9 mouse cellular contexts compared by ENCODE assay signal in genomic region chr10:78470582-78471313, GRCm38 (mm10). TPM values are rescaled to one million over a fixed set of nuclear protein-coding genes. Genes with fewer than 3 reads are reported as not detected.
DNase-seq lines count a peak whose midpoint lies in the region; ATAC-seq and TF ChIP-seq lines count a peak whose summit lies in the region.
"Had no signal": no experiment of that assay in that cellular context is flagged by ENCODE, and none has a peak within 500 bp of the region (broad histone marks: within the 10 kb centered on the region; RNA-seq: fewer than 3 reads in every experiment).

No protein-coding gene starts in this region.

- no peak for ATAC-seq in embryonic facial prominence, embryonic 13.5 days (ENCODE audit: insufficient number of reproducible peaks, insufficient read depth, low FRiP score, low TSS enrichment, low read depth)
- ATAC-seq in hindbrain, postnatal 0 days: peak; percentile 89

- intact Hi-C loops in gastrocnemius, adult 2 months (cut with DNase I): no loop called here

- no peak for TF ChIP-seq POLR2A in olfactory bulb, adult 2 months (IDR thresholded peaks at IDR 0.05; ENCODE audit: insufficient read depth, low read depth, low read length)

- no peaks in the 10 kb centered on the region for H3K9me3 ChIP-seq in embryonic facial prominence, embryonic 13.5 days
- no peaks in the 10 kb centered on the region for H3K9me3 ChIP-seq in hindbrain, postnatal 0 days (ENCODE audit: low read length)

- no peak overlapping the region for H3K9ac ChIP-seq in embryonic facial prominence, embryonic 13.5 days
- no peak overlapping the region for H3K9ac ChIP-seq in hindbrain, postnatal 0 days (replicated peaks; ENCODE audit: low read length)

- peak overlapping the region; percentile 11; the same call in 1 of the 2 replicates for H3K4me3 ChIP-seq in gastrocnemius, adult 2 months
- H3K4me3 ChIP-seq in embryonic facial prominence, embryonic 13.5 days: no peak overlapping the region
- H3K4me3 ChIP-seq in hindbrain, postnatal 0 days (ENCODE audit: low read length): no peak overlapping the region
- H3K4me3 ChIP-seq in olfactory bulb, adult 2 months (ENCODE audit: insufficient read depth, low read depth, low read length): no peak overlapping the region

- TF ChIP-seq CTCF in gastrocnemius, adult 2 months (IDR thresholded peaks at IDR 0.05): no peak
- no peak for TF ChIP-seq CTCF in hindbrain, postnatal 0 days (IDR thresholded peaks at IDR 0.05; ENCODE audit: low read depth)
- no peak for TF ChIP-seq CTCF in olfactory bulb, adult 2 months (IDR thresholded peaks at IDR 0.05; ENCODE audit: insufficient read depth, low read depth, low read length)

- H3K36me3 ChIP-seq in embryonic facial prominence, embryonic 13.5 days: no peaks in the 10 kb centered on the region
- no peaks in the 10 kb centered on the region for H3K36me3 ChIP-seq in hindbrain, postnatal 0 days (ENCODE audit: insufficient read depth, low read length)

- no peaks in the 10 kb centered on the region for H3K27me3 ChIP-seq in embryonic facial prominence, embryonic 13.5 days
- H3K27me3 ChIP-seq in hindbrain, postnatal 0 days (ENCODE audit: insufficient read depth, low read length): no peaks in the 10 kb centered on the region

- WGBS in embryonic facial prominence, embryonic 13.5 days: 21% methylated on average over 15 of the region's 15 CpGs
- 17% methylated on average over 15 of the region's 15 CpGs for WGBS in hindbrain, postnatal 0 days
- WGBS in olfactory bulb, adult 2 months: 8% methylated on average over 15 of the region's 15 CpGs

- H3K4me2 ChIP-seq in embryonic facial prominence, embryonic 13.5 days: peak overlapping the region; percentile 33
- peak overlapping the region; percentile 40; the same call in 1 of the 2 replicates for H3K4me2 ChIP-seq in hindbrain, postnatal 0 days (ENCODE audit: low read depth, low read length)

- no peak overlapping the region for H3K27ac ChIP-seq in gastrocnemius, adult 2 months
- H3K27ac ChIP-seq in embryonic facial prominence, embryonic 13.5 days: no peak overlapping the region
- H3K27ac ChIP-seq in hindbrain, postnatal 0 days: peak overlapping the region; percentile 62; the same call in 1 of the 2 replicates
- peak overlapping the region; percentile 92 for H3K27ac ChIP-seq in olfactory bulb, adult 2 months (ENCODE audit: insufficient read depth, low read depth, low read length)

- peaks cover 12% of the 10 kb centered on the region for H3K4me1 ChIP-seq in embryonic facial prominence, embryonic 13.5 days
- no peaks in the 10 kb centered on the region for H3K4me1 ChIP-seq in hindbrain, postnatal 0 days (ENCODE audit: insufficient read depth, low read length)
- peaks cover 31% of the 10 kb centered on the region for H3K4me1 ChIP-seq in olfactory bulb, adult 2 months (ENCODE audit: control insufficient read depth, insufficient read depth, low read length)

- no peak for DNase-seq in gastrocnemius, adult 2 months
- no peak for DNase-seq in gastrocnemius, postnatal 10 days
- peak; percentile 71 for DNase-seq in 3134 (ENCODE audit: extremely low read depth, insufficient read length, low spot score)
- peak; percentile 75 for DNase-seq in hindbrain, postnatal 0 days (ENCODE audit: low spot score)
- no peak for DNase-seq in cerebellum, adult 11-12 months
- no peak for DNase-seq in thymus, postnatal 36 days

RNA-seq across cellular contexts. Expression of gene Pdxk, which starts 6.0 kb away (rescaled TPM):
- total RNA-seq in gastrocnemius, adult 2 months (2021): 10 to 100 TPM in 1 of 2 experiments, 1 to 10 TPM in 1; 5.1 to 10.4 TPM
- total RNA-seq in gastrocnemius, postnatal 10 days (2021): 1 to 10 TPM; 7.1 to 8.6 TPM
- 12.6 and 13.1 TPM in 2 replicates for polyA plus RNA-seq in embryonic facial prominence, embryonic 13.5 days (2015; fragmentation: Nextera tagmentation; extraction: Ambion mirVana)
- 63.1 and 70.7 TPM in 2 replicates for total RNA-seq in hindbrain, postnatal 0 days (2014; rRNA removed)
- 42.8 and 45.8 TPM in 2 replicates for polyA plus RNA-seq in hindbrain, postnatal 0 days (2015; fragmentation: Nextera tagmentation; extraction: Ambion mirVana)
- not detected in 2 replicates for polyA plus RNA-seq in olfactory bulb, adult 2 months (2012; ENCODE audit: insufficient read depth, insufficient read length, low replicate concordance, missing spikeins)

RNA-seq across cellular contexts. Expression of gene Cstb, which starts 45.3 kb away (rescaled TPM):
- total RNA-seq in gastrocnemius, adult 2 months (2021): 10 to 100 TPM; 11.9 to 15.3 TPM
- 10 to 100 TPM; 28.5 to 40.5 TPM for total RNA-seq in gastrocnemius, postnatal 10 days (2021)
- 222 and 253 TPM in 2 replicates for polyA plus RNA-seq in embryonic facial prominence, embryonic 13.5 days (2015; fragmentation: Nextera tagmentation; extraction: Ambion mirVana)
- total RNA-seq in hindbrain, postnatal 0 days (2014; rRNA removed): 80.6 and 84.4 TPM in 2 replicates
- polyA plus RNA-seq in hindbrain, postnatal 0 days (2015; fragmentation: Nextera tagmentation; extraction: Ambion mirVana): 147 and 148 TPM in 2 replicates
- polyA plus RNA-seq in olfactory bulb, adult 2 months (2012; ENCODE audit: insufficient read depth, insufficient read length, low replicate concordance, missing spikeins): 1,067 TPM in 1 of 2 replicates, not detected in the other

RNA-seq across cellular contexts. Expression of gene Olfr1358, which starts 46.5 kb away (rescaled TPM):
- total RNA-seq in gastrocnemius, adult 2 months (2021): not detected
- not detected for total RNA-seq in gastrocnemius, postnatal 10 days (2021)
- not detected in 2 replicates for polyA plus RNA-seq in embryonic facial prominence, embryonic 13.5 days (2015; fragmentation: Nextera tagmentation; extraction: Ambion mirVana)
- not detected in 2 replicates for total RNA-seq in hindbrain, postnatal 0 days (2014; rRNA removed)
- polyA plus RNA-seq in hindbrain, postnatal 0 days (2015; fragmentation: Nextera tagmentation; extraction: Ambion mirVana): not detected in 2 replicates
- not detected in 2 replicates for polyA plus RNA-seq in olfactory bulb, adult 2 months (2012; ENCODE audit: insufficient read depth, insufficient read length, low replicate concordance, missing spikeins)
- total RNA-seq: hematopoietic stem cell, adult 5-6 weeks had no signal

RNA-seq across cellular contexts. Expression of gene Rrp1, which starts 57.9 kb away (rescaled TPM):
- 10 to 100 TPM; 63.5 to 66.4 TPM for total RNA-seq in gastrocnemius, adult 2 months (2021)
- total RNA-seq in gastrocnemius, postnatal 10 days (2021): 10 to 100 TPM; 82.0 to 91.3 TPM
- 322 and 364 TPM in 2 replicates for polyA plus RNA-seq in embryonic facial prominence, embryonic 13.5 days (2015; fragmentation: Nextera tagmentation; extraction: Ambion mirVana)
- total RNA-seq in hindbrain, postnatal 0 days (2014; rRNA removed): 176 and 179 TPM in 2 replicates
- polyA plus RNA-seq in hindbrain, postnatal 0 days (2015; fragmentation: Nextera tagmentation; extraction: Ambion mirVana): 429 and 435 TPM in 2 replicates
- 444 TPM in 1 of 2 replicates, not detected in the other for polyA plus RNA-seq in olfactory bulb, adult 2 months (2012; ENCODE audit: insufficient read depth, insufficient read length, low replicate concordance, missing spikeins)

Comparison
In these comparisons a context has a peak if more than half of its experiments do, and no peak if none do; other contexts are left out.
1. DNase-seq: peak in 3134 (single experiment) and hindbrain, postnatal 0 days (single experiment); none in gastrocnemius, adult 2 months (single experiment), gastrocnemius, postnatal 10 days (single experiment), cerebellum, adult 11-12 months (single experiment) and thymus, postnatal 36 days (0 of 2).
2. H3K27ac ChIP-seq: peak in hindbrain, postnatal 0 days (single experiment) and olfactory bulb, adult 2 months (single experiment); none in gastrocnemius, adult 2 months (single experiment) and embryonic facial prominence, embryonic 13.5 days (single experiment).